Mouse (Mus musculus): ENCODE data around the gene Med22.

Gene Med22

DNA sequence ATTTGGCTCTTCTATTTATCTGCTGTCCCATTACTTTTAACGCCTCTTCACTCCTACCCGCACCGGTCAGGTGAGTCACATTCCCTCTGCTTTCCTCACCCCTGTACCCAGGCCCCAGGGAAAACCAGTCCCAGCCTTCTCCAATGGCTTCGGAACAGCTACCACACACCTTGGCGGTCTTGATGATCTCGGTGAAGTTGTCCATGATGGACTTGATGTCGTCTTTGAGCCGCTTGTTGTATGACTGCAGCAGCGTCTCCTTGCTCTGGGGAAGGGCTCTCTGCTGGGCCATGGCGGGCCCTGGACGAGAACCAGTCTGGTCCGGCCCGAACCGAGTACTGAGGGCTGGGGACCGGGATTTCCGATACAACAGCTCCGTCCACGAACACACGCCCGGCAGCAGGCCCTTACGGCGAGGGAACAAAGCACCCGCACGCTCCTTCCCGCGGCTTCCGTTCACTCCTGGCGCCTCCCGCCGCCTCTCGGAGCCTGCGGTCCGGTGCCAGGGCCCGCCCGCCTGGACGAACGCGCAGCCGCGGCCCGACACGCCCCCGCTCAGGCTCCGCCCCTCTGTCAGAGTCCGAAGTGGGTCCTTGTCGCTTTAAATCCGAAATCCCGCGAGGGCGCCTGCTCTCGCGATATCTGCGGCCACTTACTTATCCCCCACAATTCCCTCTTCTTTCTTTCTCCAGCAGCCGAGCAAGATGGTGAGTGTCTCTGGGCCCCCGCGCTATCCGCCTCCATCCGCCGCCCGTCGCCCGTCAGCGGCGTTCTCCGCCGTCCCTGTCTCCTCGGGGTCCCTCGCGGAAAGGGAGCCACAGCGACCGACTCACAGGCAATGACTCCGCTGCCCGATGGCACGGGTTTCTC is at the start of gene Med22, which contains the start of gene Rpl7a:
Gene Med22, minus strand, starts transcription at position 554 of the 870 bp plus-strand sequence.
Gene Rpl7a, plus strand, starts transcription at position 641 of the 870 bp plus-strand sequence.
- DNase-seq, result peak; percentile 100

DNA sequence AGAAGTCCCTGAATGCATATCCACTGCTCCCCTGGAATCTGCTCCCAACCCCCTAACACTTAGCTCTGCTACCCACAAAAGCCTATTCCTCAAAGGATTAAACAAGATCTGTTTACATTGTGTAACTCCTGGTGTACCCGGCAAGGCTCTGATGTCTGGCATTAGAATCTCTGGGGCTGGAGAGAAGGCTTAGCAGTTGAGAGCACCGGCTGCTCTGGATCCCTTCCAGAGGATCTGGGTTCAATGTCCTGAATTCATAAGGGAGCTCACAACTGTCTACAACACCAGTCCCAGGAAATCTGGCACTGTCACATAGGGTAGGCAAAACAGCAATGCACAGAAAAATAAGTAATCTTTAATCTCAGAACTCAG is 47.0 kb upstream of the Med22 start:
- no peak for DNase-seq

DNA sequence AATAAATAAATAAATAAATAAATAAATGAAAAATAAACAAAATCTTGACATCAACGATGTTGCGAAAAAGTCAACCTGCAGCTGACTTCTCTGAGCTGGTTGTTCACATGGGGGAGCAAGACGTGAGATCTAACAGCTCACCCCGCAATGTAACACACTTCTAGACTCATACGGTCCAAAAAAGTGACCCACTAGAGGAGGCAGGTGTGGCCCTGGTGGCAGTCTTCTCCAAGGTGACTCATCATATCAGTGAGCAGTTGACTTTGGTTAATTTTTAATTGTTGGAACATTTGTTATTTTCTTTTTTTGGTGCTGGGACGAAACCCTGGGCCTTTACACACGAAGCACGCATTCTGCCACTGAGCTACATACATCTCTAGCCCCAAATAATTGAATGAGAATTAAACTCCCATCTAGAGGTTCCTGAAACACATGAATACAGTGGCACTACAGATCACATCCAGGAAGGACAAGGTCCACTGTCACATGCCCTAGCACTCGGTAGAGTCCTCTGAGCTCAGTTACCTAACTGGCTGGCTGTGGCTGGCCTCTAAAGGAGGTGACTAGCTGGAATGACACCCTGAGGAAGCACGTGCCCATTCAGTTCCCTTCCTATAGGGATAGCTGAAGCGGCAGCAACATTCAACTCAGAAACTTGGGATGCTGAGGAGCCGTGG is 46.5 kb upstream of the Med22 start:
- DNase-seq, result no peak

DNA sequence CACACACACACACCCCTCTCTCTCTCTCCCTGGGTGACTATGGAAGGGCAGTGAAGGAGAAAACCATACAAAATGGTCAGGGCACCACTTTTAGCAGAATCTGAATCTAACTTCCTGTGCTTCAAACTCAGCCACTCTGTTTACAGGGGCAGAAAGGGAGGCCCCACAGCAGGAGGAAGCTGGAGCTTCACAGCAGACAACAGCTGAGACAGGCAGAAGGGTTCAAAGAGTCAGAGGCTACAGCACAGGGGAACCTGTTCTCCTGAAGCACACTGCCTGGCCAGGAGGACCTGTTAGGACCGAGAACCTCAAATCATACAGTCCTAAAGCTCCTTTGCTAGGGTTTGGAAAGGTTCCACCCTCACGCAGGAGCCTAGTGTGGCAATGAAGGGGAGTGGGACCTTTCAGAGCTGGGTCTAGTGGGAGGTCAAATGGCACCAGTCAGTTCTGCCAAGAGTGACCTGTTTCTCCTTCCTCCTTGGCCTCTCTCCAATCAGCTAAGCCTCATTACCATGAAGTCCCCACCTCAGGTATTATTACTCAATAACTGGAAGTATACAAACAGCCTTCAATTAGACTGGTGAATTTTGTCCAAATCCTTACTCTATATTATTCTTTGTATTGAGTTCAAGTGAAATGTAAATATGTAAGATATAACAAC is 44.4 kb upstream of the Med22 start:
- DNase-seq, result no peak

DNA sequence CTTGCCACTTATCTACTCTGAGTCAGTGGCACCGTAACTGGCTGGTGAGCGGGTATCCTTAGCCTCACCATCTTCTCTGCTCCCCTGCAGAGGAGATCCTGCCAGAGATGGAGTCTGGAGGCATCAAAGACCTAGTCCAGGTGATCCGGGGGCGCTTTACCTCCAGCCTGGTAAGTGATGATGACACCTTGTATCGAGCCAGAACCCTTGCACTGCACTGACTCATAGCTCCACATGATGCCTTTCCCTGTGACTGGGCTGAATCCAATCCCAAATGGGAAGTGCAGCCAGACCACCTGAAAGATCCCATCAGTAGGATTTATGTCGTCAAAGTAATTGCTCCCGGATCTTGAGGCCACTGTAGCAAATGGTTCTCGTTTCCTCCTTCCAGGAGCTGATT is 42.4 kb upstream of the Med22 start:
- DNase-seq, result no peak

DNA sequence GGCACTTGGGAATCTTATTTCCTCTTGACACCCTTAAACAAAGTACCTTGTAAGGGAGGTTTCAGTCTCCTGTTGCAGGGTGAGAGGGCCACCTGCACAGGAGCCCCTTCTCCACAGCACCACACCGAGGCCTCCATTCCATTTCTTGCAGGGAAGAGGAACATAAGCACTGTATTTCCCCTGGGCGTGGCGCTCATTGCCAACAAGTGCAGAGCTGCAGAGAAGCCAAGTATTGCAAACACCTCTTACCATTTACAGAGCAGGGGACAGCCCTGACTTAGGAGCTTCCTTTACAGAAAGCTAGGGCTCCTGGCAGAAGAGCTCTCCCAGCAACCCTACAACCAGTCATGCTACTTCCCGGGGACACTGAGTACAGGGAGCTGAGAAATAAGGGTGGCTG is 41.7 kb upstream of the Med22 start:
- DNase-seq, result peak in 1 of 2 experiments; percentile 27

DNA sequence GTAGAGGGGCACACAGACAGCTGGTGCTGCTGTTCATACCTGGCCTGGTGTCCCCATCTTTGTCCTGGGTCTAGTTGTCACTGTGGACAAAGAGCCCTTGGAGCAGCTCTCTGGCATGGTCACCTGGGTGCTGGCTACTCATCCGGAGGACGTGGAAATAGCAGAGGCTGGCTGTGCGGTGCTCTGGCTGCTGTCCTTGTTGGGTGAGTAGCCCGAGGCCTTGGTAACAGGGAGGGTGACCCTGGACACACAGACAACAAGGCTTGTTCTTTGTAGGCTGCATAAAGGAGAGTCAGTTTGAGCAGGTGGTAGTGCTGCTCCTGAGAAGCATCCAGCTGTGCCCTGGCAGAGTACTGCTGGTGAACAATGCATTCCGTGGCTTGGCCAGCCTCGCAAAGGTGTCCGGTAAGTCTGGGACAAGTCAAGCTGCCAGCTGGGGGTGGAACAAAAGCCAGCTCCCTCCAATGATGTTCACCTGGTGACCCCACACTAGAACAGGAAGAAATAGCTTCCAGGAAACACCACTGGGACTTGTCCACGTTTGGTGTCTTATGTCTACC is 40.9 kb upstream of the Med22 start:
- DNase-seq, result no peak

DNA sequence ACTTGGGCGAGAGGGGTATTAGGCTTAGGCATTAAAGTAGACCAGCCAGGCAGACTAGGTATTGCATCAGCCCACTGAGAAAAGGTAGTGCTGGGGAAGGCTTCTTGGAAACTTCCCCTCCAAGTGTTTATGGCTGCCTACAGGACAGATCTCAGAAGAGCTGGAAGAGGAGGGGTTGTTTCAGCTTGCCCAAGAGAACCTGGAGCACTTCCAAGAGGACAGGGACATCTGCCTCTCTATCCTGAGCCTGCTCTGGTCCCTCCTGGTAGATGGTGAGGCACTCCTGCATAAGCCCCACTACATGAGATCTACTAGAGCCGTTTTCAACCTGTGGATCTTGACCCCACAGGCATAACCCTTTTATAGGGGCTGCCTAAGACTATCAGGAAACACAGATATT is 39.9 kb upstream of the Med22 start:
- DNase-seq, result no peak

DNA sequence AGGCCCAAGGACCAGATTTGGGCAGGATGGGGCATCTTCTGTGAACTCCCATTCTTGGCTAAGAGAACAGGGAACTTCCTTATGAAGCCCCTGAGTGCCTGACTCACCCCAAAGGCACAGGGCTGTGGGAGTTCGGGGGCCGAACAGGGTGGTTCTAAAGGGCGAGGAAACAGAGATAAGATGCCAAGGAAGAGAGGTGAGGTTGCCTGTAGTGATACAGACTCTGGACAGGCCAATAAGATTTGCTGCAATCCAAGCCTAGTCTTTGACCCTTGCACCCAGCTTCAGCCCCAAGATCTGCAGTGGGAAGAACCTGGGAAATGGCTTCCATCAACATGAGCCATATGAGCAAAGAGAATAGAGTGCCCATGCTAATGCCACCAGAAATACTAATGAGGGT is 32.8 kb upstream of the Med22 start:
- DNase-seq, result no peak

DNA sequence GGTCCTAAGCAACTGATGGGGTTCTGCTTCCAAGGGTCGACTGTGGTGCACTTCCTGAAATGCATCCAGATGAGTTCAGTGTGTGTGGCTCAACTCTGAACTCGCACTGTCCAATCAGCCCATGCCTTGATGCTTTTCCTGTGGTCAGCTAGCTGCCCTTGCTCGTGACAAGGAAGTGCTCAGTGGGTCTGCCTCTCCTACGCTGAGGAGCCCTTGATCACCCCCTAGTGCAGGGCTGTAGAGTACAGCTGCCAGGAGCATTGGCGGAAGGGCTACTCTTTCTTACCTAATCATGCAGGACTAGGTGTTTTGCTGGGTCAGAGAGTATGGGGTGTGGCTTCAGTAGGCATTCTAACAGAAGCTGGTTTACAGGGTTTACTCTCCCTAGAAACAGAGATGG is 31.1 kb upstream of the Med22 start:
- DNase-seq, result peak; percentile 65 to 67

DNA sequence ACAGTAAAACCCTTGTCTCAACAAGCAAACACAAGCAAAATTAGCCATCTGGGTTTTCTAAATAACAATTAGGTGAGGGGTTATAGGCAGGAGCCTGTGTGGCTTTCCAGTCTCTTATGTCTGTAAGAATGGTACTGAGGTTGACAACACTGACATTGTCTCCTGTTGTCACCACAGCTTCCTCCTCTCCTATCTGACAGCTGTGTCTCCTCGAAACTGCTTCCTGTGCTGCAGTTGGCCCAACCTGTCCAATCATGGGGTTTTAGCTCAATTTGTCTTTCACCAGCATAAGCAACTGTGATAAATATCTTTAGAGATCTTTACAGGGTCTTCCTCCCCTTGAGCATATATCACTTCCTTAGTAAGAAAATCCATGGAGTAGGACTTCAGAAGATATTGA is 25.9 kb upstream of the Med22 start:
- DNase-seq, result no peak

DNA sequence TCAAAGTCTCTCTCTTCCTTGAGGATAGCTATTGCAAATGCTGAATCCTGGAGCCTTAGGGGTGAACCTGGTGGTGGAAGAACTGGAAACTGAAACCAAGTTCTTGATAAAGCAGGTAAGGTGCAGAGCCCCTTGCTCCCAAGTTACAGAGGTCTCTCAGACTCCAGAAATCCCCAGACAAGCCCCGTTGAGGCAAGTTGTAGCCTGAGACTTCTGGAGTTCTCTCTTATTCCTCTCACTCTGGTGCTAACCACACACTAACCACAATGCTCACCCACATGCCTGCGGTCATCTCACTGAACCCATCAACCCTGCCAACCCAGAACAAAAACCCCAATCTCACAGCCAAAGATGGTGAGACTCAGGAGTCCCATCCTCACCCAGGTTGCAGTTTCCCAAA is 24.8 kb upstream of the Med22 start:
- no peak for DNase-seq

DNA sequence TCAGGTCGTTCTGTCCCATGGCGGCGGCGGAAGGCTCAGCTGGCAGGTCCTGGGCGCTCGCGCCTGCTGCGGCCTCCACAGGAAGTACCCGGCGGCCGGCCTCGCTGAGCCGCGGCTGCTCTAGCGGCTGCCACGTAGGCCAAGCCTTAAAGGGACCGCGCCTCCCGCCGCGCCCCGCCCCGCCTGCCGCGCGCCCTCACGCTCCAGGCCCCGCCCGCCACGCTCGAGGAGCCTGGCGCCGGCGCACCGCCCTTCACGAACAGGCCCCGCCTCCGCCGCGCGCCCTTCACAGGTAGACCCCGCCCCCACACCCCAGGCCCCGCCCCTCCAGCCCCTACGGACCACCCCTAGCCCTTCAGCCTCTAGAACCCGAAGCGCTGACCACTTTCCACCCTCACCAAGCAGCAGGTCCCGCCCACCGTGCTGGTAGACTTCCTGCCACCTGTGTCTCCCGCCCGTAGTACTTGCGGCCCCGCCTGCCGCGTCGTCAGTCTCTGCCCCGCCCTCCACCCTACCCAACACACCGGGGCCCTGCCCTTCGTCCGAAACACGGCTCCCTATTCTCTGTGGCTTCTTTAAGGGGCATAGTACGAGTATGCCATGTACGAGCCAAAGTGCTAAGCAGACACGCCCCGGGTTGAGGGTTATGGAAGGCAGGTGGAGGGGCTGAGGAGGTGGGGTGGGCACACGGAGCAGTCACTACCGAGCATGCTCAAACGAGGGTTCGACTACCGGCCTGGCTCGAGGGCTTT is 23.0 kb upstream of the Med22 start, which contains the start of the genes Surf4 and Stkld1:
Gene Surf4, minus strand, starts transcription at position 625 of the 752 bp plus-strand sequence.
Gene Stkld1, plus strand, starts transcription at position 744 of the 752 bp plus-strand sequence.
- DNase-seq, result peak; percentile 95 to 98

DNA sequence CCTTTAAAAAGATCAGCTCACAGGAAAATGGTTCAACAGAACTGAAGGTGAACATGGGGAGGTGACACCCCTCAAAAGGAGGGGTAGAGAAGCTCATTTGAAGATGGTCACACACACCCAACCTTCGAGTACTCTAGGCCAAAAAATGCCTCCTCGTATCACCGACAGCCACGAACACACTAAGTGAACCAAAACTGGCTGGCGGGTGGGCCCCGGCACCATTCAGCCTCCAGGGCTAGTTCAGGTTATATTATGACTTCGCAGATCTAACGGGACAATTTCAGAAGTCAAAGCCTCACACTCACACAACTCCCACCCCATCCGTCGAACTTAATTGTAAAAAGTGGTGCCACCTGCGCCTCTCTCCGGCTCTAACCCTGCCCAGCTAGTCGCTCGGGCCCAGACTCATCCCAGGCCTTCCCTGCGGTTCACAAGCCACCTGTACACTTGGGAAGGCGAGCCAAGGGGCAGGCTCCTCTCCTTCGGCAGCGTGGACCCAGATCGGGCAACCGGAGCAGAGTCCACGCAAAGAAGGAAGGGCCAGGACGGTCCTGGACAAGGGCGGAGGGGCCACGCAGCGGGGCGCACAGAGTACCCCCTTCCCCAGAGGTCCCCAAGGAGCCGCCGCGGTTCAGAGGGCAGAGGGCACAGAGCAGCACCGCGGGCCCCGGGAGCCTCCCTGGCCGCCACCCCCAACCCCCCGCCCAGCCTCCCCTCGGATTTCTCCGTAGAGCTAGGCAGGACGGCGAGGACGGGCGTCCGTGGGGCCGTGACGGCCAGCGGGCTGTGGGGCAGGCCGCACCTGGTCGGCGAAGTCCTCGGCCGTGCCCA is 22.2 kb upstream of the Med22 start:
- DNase-seq, result no peak

DNA sequence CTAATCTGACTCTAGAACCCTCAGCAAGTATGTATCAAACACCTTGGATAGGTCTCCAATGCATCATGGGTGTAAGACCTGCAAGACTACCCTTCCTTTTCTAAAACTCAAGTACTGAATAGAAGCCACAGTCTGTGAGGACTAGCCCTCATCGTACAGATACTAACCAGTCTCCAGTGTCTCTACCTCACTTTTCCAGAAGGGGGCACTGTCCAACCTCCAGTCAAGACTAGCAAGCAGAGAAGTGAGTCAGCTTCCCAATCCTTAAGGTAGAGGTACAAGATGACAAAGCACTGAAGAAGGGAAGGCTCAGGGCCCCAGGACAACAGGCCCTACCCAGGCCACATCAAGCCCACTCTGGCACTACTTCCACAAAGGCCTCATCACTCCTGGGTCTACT is 19.9 kb upstream of the Med22 start:
- DNase-seq, result peak in 1 of 2 experiments; percentile 81

DNA sequence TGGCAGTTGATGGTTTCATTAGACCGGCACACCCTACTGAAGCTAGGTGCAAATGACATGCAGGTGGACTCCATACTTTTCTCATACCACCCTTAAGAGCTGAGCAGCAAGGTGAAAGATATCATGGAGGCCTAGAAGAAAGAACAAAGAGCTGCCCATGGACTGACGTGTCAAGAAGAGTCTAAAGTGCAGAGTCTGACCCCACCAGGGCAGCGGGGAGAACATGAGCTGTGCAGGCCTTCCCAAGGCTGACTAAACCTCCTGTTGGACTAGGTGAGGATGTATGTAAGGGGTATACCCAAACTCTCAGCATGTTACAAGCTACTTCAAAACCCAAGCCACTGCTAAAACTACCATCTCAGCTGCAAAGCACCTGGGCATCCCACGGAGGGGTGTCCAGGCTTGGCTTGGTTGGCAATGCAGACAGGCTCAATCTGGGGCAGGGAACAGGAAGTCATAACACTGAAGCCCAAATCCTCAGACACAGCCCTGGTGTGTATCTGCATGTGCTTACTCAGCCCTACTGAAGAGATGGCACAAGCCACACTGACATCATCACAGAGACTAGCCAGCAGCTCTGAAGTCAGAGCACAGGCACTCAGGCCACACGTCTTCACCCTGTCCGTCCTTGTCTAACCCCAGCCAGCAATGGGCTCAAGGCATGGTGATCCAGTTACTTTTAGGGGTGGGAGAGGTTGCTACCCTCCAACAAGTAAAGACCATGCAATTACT is 17.4 kb upstream of the Med22 start:
- DNase-seq, result no peak

DNA sequence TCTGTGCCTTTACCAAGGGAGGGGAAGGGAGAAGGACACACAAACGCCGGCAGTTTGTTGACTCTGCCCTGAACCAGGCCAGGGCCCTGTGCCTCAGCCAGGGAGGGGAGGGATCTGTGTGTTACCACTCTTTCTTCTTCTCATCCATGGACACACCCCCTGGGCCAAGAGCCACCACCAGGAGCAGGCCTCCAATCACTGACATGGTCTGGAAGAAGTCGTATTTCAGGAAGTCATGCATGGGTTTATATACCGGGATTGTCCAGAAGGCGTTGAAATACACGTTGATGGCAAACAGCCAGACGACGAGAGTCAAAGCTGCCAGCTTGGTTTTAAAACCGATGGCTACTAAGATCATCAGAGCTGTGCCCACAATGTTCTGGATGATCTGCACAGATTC is 11.3 kb upstream of the Med22 start:
- no peak for DNase-seq

DNA sequence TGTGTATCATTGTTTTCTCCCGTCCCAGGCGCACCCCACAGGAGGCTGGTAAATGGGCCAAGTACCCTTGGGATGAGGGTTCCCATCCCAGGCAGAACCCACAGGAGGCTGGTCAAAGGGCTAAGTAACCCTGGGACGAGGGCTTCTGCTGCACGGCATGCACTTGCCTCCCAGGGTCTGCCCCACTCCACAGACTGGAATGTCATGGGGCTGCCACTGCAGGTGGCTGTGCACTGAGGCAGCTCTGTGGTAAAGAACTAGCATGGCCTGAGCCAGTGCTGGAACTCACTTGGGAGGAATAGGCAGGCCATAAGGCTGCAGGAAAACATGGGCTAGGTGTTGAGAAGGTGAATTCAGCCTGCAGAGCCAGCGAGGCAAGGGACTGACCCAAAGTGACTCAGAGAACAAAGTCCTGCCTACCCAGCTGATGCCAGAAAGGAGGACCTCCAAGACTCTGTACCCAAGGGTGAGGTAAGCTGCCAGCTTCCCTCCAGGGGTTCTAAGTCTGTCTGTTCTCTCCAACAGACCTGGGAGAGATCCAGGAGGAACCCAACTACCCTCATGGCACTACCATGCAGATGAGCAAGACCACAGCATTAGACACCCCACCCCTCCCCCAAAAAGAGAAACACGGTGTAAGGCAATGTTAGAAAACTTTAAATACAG is 9.8 kb upstream of the Med22 start:
- no peak for DNase-seq

DNA sequence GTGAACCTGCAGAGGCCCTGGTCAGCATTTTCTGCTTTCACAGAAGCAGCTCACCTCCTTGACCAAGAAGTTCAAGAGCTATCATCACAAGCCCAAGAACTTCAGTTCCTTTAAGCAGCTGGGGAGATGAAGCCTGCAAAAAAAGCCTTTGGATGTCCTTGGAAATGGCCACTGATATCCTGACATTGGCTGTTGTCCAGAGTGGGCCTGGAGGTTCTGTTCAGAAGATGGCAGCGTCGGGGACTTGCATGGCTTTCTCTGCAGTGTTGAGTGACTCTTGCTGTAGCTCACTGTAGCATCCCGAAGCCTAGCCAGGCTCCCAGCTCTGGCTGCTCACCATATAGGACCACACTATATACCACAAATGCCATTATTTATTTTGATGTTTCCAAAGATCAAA is 9.2 kb upstream of the Med22 start:
- no peak for DNase-seq

DNA sequence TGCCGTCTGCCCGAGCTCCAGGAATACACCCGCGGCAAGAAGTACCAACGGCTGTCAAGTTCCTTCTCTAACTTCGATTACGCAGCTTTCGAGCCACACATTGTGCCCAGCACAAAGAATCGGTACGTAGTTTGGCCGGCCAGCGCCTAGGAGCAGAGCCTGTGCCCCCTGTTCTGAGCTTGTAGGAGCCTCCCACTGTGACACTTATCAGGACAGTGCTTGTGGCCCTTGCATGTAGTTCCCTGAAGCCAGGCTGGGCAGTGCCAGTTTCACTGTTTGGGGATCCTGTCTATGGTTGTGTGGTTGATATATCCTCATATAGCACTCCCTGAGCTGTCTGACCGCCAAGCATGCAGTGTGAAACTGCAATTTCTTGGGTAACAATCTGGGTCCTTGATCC is 6.3 kb upstream of the Med22 start:
- no peak for DNase-seq
